15 mouse cellular contexts compared by ENCODE assay signal in the genomic region with DNA sequence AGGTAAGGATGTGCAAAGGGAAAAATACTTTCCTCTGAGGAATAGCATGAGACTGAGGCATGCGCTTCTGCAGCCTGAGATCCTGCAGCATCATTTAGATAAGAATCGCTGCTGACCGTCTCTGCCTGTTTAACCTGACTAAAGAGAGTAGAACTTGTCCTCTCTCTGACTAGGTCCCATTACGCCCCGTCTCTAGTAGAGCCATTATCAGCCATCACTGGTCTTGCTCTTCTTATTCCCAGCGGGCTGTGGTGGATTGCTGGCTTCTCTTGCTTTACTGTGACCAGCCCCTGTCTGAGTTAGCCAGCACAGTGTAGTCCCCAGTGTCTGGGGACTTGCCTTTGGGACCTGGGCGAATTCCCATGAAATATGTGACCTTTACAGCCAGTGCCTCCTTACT.
"Had no signal": no experiment of that assay in that cellular context is flagged by ENCODE, and none has a peak within 500 bp of the region (broad histone marks: within the 10 kb centered on the region; RNA-seq: fewer than 3 reads in every experiment).

No protein-coding gene starts in this region.

- H3K9me3 ChIP-seq: limb, embryonic 10.5 days; liver, embryonic 12.5 days; midbrain, embryonic 15.5 days had no signal

- H3K36me3 ChIP-seq: limb, embryonic 10.5 days; liver, embryonic 12.5 days; midbrain, embryonic 15.5 days had no signal

- H3K27ac ChIP-seq: left cerebral cortex, adult 2 months; limb, embryonic 10.5 days; liver, embryonic 12.5 days; macrophage; midbrain, embryonic 15.5 days; stomach, postnatal 0 days had no signal

- ATAC-seq: liver, embryonic 12.5 days; midbrain, embryonic 15.5 days had no signal

- H3K4me2 ChIP-seq: lung, embryonic 14.5 days; midbrain, embryonic 11.5 days; midbrain, embryonic 15.5 days had no signal

- H3K4me3 ChIP-seq: left cerebral cortex, adult 2 months; limb, embryonic 10.5 days; liver, embryonic 12.5 days; midbrain, embryonic 15.5 days had no signal

- H3K27me3 ChIP-seq: liver, embryonic 12.5 days; midbrain, embryonic 15.5 days had no signal

- DNase-seq: kidney, adult 11 months; kidney, postnatal 10 days; kidney, postnatal 4 days; lung, embryonic 14.5 days; lung, postnatal 14 days; right cerebral cortex, adult 18-20 months; right cerebral cortex, postnatal 25 days; thymus, postnatal 4 days had no signal

- H3K9ac ChIP-seq: liver, embryonic 12.5 days; lung, embryonic 14.5 days; midbrain, embryonic 15.5 days had no signal

- H3K4me1 ChIP-seq: limb, embryonic 10.5 days had no signal
